Mouse (Mus musculus): ENCODE results near the gene Timd4. TPM values are rescaled to one million over a fixed set of nuclear protein-coding genes. Genes with fewer than 3 reads are reported as not detected.

Gene Timd4
- total RNA-seq (2021), result under 1 TPM; 0.18 to 0.42 TPM
- long read RNA-seq, experiment 1, result 0 reads
- long read RNA-seq, experiment 2, result 0 reads

DNA sequence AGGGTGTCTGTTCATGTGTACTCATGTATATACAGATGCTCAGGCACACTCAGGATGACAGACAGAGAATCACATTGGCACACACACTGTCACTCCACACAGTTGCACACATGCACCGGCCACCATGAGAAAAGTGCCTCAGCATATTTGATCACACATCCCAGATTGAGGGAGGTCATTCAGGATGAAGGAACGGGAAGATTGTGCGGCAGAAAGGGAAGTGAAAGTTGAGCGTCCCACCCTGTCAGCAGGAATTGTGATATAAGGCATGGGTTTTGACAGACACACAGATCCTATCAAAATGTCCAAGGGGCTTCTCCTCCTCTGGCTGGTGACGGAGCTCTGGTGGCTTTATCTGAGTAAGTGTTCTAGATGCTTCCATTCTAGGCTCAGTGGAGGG lies at the start of gene Timd4:
Gene Timd4 (plus strand): TSS at position 290 of the 400 bp plus-strand sequence.
- no peak for DNase-seq
- intact Hi-C loops (cut with DNase I), result no loop called here

DNA sequence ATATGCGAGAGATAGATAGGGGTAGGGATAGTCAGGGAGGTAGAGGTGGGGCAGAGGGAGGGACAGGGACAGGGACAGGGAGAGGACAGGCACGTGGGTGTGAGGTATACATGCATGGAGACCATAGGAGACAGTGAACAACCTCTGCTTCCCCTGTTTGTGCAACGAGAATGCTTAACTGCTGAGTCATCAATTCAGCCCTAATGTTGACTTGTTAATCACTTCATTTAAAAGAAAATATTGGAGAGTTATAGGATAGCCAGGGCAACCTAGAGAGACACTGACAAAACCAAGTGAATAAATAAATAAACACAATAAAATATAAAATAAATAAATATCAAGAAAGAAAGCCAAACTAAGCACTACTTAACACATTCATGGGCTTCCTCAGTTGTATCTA lies 33.7 kb upstream of the Timd4 start:
- intact Hi-C loops (cut with DNase I), result no loop called here
- DNase-seq, result no peak

- no peak for DNase-seq
- intact Hi-C loops (cut with DNase I), result no loop called here
Observed at GRCm38 (mm10) chr11:46779811-46780210, 30.8 kb upstream of the Timd4 start.

GRCm38 (mm10) chr11:46804440-46804839 lies 6.2 kb upstream of the Timd4 start:
- DNase-seq, result no peak
- intact Hi-C loops (cut with DNase I), result no loop called here

DNA sequence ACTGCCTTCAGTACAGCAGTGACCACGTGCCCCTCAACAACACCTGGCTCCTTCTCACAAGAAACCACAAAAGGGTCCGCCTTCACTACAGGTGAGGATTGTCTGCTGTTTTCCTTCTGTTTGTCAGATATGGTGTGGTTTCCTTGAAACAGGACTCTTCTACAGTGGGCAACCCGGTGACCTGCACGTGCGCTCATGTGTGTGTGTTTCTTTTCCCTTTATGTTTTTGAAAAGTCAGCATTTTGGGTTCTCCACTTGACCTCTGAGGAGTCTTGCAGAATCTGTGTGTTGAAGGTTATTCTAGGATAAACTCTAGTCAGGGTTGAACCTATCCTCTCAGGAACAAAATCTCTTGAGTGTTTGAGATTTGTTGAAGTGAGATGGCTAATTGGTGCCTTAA lies 7.1 kb downstream of the Timd4 start:
- no peak for DNase-seq
- intact Hi-C loops (cut with DNase I), result no loop called here

- no peak for DNase-seq
- intact Hi-C loops (cut with DNase I), result no loop called here
Observed at GRCm38 (mm10) chr11:46819930-46820329, 9.3 kb downstream of the Timd4 start.

DNA sequence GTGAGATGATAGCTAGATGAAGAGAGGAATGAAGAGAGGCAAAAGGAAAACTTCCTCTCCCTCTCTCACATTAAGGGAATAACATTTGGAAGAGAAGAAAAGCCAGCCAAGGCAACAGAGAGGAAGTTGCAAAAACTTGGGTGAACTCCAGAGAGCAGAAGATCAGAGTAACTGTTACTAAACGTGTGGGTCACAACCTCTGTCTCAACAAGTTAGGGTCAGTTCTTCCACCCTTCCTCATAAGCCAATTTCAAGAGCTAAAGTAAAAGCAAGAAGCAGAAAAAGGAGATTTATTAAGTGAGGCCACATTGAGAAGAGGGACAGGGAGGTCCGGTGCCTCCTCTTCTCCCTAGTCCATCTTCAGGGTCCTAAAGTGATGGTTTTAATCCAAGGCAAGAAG lies 19.7 kb downstream of the Timd4 start:
- intact Hi-C loops (cut with DNase I), result no loop called here
- DNase-seq, result no peak

- no peak for DNase-seq
- intact Hi-C loops (cut with DNase I), result no loop called here
Observed at GRCm38 (mm10) chr11:46835080-46835479, 24.5 kb downstream of the Timd4 start.

GRCm38 (mm10) chr11:46842015-46842726 lies 31.6 kb downstream of the Timd4 start:
- intact Hi-C loops (cut with DNase I), result no loop called here
- DNase-seq, result no peak

- no peak for DNase-seq
- intact Hi-C loops (cut with DNase I), result no loop called here
Observed at GRCm38 (mm10) chr11:46846661-46847060, 36.1 kb downstream of the Timd4 start.

GRCm38 (mm10) chr11:46847827-46848220 lies 37.2 kb downstream of the Timd4 start:
- DNase-seq, result no peak
- intact Hi-C loops (cut with DNase I), result no loop called here

GRCm38 (mm10) chr11:46848221-46848971 lies 37.8 kb downstream of the Timd4 start:
- intact Hi-C loops (cut with DNase I), result no loop called here
- no peak for DNase-seq

DNA sequence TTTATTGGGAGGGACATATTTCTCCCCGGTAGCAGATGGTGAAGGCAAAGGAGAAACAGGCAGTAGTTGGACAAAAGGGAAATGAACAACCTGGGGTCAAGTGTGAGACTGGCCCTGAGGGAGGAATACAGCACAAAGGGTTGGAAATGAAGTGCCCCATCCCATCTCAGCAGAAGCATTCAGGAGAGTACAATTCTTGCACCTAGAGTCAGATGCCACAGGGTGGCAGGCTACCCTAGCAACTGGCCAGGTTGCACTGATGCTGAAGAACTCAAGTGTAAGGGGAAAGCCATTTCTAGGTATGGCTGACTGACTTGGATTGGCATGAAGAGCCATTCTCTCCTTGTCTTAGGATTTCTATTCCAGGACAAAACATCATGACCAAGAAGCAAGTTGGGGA lies 54.2 kb downstream of the Timd4 start:
- no peak for DNase-seq
- intact Hi-C loops (cut with DNase I), result no loop called here

GRCm38 (mm10) chr11:46868594-46868993 lies 58.0 kb downstream of the Timd4 start:
- intact Hi-C loops (cut with DNase I), result no loop called here
- no peak for DNase-seq

- intact Hi-C loops (cut with DNase I), result no loop called here
- DNase-seq, result no peak
Observed at GRCm38 (mm10) chr11:46875774-46876173, 65.2 kb downstream of the Timd4 start.

- DNase-seq, result no peak
- intact Hi-C loops (cut with DNase I), result no loop called here
Observed at GRCm38 (mm10) chr11:46882456-46882855, 71.9 kb downstream of the Timd4 start.

DNA sequence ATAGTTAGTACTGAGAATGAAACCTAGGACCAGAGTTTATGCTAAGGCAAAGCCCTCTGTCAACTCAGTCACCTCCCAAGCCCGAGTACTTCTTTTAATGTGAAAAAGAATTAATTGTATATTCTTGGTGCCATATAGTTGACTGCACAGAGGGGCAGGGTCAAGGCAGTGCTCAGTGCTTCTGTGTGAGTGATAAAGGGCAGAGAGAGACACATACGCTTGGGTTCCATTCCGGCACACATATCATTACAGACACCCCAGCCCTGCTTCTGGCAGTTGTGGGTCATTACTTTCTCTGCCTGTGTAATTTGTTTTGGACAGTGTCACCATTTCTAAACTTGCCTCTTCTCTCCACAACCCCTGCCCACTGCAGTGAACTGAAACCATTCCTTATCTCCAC lies 78.5 kb downstream of the Timd4 start:
- intact Hi-C loops (cut with DNase I), result no loop called here

More for the DNA sequence above, 78.5 kb downstream of the Timd4 start:
- no peak for DNase-seq

Other genes starting within 250 kb of the Timd4 start
- gene BC053393, start 239.3 kb upstream of the Timd4 start, total RNA-seq (2021), result not detected
- gene Dppa1, start 181.5 kb upstream of the Timd4 start, total RNA-seq (2021), result not detected
- not detected for gene Timd2, start 103.7 kb upstream of the Timd4 start, total RNA-seq (2021)
- not detected for gene Havcr1, start 75.7 kb upstream of the Timd4 start, total RNA-seq (2021)

Measured in gastrocnemius, postnatal 36 days (tissue).